Mouse (Mus musculus) thymus, postnatal 14 days (tissue): ENCODE data around the gene Aspa.
"Not testable (repeated sequence)": the region's sequence is repeated elsewhere in the genome, so short reads cannot be mapped to it uniquely, and the experiment has no call there.

ENCODE experiments used
- DNase-seq: peaks from one replicate; pipeline ENCODE4 v3.0.0; 2021

Gene Aspa

DNA sequence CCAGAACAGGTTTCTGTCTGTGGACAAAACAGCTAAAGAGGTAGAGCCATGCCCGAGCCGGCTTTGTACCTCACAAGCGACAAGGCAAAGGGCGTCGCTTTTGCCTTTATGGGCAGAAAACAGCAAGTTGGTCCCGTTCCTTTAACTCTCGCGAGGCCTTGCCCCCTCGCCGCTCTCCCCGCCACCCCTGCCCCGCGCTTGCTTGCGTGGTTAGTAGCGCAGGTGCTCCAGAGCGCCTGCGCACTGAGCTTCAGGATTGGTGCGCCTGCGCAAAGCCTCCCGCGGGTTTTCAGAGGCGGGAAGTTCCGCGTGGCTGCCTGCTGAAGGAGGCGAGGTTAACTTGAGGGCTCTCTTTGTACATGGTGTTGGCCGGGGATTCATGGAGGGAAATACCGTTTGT is at the start of gene Aspa, which contains the start of the genes Gm49340 and Spata22:
Gene Aspa (minus strand): TSS at position 155 of the 400 bp plus-strand sequence.
Gene Gm49340 (plus strand): TSS at position 300 of the 400 bp plus-strand sequence.
Gene Spata22 (plus strand): TSS at position 300 of the 400 bp plus-strand sequence.
- DNase-seq: no peak

DNA sequence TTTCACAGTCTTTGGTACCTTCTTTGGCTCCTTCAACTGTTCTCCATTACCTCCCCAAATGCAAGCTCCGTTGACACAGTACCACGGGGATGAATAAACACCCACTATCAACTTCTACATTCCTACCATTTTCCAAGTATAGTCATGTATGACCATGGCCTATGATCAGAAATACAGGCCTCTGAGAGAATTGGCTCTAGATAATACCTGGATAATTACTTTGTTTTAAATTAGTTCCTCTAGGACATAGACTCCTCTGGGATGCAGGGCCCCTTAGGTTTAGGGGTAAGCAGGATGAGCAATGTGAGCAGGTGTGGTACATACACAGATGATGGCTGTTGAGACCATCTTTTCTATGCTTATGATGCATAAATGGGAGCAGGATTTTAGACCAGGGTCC is 41.5 kb upstream of the Aspa start, which contains the start of gene Olfr376:
Gene Olfr376 (plus strand): TSS at position 301 of the 400 bp plus-strand sequence.
- DNase-seq: no peak

DNA sequence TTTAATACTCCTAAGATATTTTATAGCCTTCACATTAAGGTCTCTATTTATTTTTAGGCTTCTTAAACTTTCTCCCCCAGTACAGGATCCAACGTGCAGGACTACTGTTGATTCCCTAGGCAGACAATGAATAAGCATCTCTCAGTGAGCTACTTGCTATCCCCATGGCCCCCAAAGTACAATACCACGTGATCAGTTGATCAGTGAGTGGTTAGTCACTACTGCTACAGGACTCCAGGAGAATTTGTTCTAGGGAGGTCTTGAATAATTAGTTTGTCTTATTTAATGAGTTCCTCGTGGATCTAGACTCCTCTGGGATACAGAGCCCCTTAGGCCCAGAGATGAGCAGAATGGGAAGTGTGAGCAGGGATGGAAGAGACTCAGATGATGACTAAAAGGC is 21.1 kb upstream of the Aspa start, which contains the start of gene Olfr20:
Gene Olfr20 (plus strand): TSS at position 301 of the 400 bp plus-strand sequence.
- no peak for DNase-seq

DNA sequence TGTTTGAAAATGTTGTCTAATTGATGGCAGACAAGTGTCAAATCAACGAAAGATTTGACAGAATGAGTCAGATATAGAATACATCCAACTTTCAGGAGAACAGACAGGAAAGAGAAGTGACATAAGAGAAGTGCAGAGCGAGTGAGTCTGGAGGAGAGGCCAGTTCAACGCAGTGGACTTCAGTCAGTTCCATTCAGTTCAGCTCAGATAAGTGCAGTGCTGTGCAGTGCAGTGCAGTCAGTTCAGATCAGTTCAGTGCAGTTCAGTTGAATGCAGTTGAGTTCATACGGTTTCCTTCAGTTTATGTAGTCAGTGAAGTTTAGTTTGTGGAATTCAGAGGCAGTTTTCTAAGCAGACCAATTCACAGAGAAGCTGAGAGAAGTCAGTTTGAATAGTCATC is 7.5 kb upstream of the Aspa start:
- no peak for DNase-seq

DNA sequence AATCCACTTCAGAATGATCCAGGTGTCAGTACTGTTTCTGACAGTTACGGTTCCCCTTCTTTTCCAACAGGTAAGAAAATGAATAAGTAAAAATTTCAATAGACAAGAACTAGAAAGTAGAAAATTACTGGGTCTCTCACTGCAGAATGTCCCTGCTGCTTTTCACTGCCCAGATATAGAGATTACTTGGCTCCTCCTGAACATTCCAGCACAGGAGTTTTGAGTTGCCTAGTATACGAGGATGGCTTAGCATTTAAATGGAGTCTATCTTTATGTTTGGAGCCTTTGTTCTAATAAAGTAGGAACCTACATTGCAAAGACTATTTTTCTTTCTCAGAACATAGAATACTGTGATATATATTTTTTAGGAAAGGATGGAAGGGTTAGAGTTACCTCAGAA is 4.0 kb upstream of the Aspa start:
- no peak for DNase-seq

DNA sequence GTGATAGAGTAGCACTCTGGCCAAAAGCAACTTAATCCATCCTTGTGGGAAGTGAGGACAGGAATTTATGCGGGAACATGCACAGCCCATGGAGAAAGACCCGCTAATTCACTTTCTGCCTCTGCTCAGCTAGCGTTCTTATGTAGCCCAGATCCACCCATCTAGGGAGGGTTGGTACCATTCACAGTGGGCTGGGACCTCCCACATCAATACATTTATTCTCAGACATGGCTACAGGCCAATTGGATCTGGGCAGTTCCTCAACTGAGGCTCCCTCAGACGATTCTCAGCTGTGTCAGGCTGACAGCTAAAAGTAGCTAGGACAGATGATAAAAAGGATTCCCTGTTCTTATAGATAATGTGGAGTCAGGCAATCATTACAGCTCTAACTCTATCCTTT is 2.0 kb downstream of the Aspa start:
- DNase-seq: no peak

DNA sequence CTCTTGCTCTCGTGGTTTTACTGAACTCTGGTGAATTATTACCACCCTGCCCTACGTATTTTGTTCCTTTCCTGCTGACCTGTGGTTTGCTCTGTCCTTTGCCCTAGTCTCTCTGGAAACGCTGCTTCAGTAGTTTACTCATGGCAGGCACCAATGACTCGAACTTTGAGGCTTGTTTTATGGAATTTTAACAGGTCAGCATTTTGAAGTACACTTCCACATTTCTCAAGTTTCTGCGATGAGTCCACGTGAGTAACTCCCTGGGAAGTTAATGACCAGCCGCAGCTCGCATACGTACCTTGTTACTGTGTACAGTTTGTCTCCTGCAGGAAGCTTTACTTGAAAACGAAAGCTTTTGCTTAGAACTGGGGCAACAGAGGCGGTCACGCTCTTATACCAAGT is 2.9 kb downstream of the Aspa start:
- DNase-seq: no peak

DNA sequence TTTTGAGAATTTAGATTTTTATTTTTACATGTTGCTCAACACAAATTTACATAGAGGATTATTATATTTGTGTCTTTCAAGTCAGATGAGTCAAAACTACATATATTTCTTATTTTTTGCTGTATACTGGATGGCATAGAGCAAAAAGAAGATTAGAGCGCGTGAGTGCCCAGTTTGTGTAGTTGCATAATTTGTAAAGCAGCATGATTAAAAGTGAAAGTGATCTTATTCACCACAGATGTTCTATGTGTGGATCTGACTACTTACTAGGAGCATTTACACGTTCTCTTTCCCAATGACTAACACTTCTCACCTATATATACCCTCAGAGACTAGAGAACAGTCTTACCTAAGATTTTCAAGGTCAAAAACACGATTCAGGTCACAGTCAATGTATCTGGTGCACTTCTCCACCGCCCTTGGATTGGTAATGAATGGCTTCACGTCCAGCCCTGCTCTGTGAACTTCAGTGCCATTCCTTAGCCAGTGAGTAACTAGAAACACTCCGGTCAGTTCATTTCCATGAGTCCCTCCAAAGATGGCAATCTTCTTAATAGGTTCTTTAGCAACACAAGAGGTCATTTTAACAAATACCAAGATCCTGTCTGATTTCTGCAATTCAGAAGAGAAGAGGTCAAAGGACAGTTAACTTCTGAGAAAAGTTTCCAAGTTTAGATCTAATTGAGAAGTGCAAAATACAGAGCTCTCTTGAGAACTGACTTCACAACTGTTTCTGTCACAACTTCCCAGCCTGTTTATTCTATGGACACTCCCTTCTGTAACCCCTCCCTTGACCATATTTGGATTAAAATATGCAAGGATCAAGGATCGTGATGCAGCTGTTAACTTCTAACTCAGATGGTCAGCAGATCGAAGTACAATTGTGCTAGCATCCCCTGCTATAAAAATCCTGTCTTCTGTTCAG is 5.2 kb downstream of the Aspa start:
- DNase-seq: no peak

DNA sequence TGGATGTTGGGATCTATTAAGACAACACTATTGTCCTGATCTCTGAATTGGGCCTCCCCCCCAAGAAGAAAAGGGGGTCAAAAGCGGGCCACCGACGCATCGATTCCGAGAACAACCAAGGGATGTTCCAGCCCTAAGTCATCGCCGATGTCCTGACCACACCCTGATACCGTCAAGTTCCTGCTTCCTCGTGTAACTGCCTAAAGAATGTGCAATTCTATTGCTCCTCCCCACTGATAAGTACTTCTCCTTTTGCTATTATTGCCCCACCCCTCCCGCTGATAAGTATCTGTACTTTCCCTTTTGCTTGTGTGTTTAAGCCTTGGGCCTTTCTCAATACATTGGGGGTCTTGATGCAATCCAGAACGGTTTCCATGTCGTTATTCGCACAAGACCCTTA is 8.3 kb downstream of the Aspa start:
- DNase-seq: not testable (repeated sequence)

DNA sequence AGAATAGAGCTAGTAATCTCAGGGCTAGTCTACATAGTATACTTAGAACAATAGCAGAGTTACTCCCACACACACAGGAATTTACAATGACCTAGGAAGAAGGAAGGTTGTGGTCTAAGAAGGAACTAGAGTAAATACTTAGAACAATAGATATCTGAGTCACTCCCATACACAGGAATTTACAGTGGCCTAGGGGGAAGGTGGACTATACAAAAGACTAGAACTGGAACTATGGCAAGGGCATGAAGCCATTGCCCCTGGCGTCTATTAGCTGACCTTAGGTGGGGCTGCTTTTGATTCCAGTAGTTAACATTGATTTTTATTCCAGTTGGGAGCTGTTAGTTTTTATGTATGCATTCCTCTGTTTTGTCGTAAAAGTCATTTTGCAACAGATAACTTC is 10.8 kb downstream of the Aspa start:
- not testable (repeated sequence) for DNase-seq

DNA sequence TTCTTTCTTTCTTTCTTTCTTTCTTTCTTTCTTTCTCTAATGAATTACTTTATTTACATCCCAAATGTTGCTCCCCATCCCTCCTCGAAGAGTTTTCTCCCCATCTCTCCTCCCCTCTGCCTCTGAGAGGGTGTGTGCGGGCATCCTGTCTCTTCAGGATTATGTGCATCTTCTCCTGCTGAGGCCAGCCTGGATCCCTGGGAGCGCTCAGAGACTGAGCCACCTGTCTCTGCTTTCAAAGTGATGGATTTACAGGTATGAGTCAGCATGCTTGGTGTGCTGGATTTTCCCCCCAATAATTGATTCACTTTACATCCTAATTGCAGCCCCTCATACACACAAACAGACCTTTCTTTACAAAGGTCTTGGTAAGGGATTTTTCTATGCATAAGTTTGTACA is 13.4 kb downstream of the Aspa start:
- DNase-seq: no peak

DNA sequence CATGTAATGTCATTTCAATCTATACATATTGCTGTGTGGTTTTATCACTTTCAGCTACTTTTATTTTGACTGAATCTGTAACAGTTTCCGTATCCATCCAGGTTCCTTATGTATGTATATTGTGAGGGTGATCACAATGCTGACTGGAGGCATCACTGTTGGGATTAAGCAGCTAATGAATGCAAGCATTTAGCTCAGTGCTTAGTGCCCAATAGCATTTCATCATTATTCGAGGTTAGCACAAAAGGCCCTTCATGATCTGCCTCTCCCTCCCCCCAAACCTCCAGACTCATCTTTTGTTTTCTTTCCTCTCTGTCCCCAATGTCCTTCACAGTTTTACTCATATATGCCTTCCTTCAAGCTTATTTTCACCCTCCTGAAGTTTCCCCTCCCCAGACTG is 26.3 kb downstream of the Aspa start:
- no peak for DNase-seq

DNA sequence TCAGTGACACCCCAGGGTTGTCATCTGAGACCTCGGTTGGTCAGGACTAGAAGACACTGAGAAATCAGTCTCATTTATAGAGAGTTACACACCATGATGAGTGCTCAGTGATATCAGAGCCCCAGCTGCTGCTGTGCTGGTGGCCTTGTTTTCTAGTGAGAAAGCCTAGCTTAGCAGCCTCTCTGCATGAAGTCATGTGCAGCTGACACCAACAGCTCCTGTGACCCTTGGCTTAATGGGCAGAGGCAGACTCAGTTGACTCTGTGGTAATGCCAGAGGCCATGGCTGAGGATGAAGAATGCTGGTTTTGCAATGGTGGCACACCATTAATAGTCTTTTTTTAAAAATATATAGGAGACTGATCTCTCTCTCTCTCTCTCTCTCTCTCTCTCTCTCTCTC is 39.8 kb downstream of the Aspa start:
- DNase-seq: no peak

DNA sequence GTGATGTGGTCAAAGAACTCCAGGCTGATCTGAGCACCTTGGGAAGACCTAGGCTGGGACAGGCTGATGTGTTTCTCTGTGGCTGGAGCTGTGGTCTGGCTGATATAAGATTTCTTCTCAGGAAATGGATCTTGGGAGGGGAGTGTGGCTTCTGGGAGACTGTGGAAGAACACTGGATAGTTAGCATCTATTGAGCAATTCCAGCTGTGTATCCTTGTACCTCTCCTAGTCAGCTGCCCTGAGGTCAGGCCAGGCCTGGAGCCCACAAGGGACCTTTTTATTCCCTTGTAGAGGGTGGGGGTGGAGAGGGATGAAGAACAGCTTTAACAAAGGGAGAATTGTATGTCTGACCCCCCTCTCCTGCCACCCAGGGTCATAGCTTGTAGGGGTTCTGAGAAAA is 45.0 kb downstream of the Aspa start:
- no peak for DNase-seq

DNA sequence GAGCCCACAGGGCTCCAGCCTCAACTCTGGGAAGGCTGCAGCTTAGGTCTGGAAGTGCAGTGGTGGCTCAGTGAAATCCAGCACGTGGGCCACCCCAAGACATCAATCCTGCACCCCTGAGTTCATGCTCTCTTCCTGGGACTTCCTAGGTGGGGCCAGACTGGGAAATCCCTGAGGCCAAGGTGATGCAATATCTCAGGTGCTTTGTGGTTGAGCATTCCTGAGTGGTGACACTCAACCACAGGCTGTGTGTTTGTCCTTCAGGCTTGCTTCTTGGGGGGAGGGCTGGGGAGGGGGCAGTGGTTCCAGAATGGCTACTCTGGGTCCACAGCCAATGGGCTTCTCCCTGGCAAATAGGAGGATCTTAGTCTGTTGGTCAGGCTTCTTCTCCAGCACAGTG is 45.5 kb downstream of the Aspa start:
- no peak for DNase-seq

DNA sequence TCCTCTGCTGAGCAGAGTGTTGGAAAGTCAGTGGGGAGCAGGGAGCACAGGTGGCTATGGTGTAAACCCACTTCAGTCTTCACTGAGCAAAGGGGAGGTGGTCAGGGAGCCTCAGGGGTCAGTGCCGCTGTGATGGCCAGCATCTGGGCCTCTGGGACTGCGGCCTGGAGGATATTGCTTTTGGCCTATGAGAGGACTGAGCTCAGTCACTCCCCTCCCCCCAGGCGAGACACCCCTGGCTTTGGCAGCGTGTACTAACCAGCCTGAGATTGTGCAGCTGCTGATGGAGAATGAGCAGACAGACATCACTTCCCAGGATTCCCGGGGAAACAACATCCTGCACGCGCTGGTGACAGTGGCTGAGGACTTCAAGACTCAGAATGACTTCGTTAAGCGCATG is 46.0 kb downstream of the Aspa start:
- no peak for DNase-seq

DNA sequence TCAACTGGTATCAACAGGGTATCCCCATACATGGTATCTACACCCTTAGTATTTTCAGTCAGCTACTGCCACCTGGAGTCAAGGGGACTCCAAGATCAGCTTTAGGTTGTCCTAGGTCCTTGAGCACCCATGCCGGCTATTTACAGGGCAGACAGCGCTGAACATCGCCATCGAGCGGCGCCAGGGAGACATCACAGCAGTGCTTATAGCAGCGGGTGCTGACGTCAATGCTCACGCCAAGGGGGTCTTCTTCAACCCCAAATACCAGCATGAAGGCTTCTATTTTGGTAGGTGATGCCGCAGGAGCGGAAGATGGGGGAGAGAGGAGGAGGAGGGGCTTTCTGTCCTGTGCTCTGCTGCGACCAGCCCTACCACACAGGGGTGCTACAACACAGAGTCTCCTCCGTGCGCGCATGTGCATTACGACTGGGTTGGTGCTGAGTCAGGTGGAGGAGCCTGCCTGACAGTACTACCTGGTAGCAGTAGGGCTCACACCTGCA is 47.8 kb downstream of the Aspa start:
- peak; percentile 49 for DNase-seq

DNA sequence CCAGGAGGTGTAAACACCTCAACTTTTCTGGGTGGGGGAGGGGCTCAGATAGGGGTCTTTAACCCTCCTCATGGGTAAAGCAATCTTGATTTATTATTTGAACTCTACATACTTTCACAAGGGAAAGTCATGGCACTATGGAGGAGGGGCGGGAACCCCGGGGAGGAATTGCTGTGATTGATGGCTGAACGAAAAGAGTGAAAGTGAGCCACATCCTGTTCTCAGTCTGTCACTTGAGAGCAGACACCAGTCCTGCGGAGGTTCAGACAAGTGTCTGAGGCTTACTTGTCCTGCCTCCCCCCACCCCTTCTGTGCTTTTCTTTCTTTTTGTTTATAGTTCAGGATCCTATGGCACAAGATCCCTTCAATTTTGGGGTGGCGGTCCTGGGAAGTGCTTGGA is 48.7 kb downstream of the Aspa start:
- DNase-seq: no peak

DNA sequence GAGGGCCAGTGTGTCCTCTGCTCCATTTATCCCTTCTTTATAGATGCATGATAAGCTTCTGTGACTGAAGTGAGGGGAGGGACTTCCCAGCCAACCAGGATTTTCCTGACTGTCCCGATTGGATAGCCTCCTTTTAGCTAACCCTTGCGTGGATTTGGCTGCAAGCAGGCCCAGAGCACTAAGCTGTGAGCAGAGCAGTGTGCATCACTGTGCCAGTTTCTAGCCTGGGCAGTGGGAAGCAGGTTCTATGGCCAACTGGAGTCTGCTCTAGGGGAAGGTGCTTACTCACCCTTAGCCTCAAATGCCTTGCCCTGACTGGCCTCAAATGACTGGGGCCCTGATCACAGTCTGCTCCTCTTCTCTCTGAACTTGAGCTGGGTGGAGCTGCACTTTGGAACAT is 54.6 kb downstream of the Aspa start:
- no peak for DNase-seq

DNA sequence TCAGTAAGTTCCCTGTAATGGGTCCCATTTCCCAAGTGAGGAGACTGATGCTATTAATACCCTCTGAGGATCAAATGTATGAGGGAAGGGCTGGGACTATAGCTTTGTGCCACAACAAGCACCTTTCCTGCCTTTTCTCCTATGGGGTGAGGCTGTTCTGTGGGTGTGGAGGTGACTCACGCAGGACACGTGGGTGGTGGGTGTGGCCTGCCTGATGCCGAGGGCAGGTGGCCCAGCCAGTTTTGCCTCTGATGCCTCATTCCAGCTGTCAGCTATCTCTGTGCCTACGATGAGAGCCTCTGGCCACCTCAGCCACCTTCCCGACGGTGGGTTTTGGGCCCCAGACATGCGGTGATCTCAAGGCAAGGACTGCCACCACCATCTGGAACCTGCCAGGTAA is 62.1 kb downstream of the Aspa start, which contains the start of gene Trpv3:
Gene Trpv3 (plus strand): TSS at position 122 of the 400 bp plus-strand sequence.
- DNase-seq: no peak

DNA sequence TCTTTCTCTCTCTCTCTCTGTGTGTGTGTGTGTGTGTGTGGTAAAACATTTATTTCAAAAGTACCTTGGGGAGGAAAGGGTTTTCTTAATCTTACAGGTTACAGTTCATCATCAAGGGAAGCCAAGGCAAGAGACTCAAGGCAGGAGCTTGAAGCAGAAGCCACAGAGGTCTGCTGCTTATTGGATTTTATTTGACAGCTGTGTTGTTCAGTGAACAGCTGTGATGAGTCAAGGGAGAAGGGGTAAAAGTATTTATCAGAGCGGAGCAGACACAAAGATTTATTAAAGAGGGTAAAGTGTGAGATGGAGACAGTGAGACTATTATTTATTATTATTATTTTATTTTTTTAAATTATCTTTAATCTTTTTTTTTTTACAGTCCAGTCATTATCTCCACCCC is 68.0 kb downstream of the Aspa start:
- DNase-seq: no peak

DNA sequence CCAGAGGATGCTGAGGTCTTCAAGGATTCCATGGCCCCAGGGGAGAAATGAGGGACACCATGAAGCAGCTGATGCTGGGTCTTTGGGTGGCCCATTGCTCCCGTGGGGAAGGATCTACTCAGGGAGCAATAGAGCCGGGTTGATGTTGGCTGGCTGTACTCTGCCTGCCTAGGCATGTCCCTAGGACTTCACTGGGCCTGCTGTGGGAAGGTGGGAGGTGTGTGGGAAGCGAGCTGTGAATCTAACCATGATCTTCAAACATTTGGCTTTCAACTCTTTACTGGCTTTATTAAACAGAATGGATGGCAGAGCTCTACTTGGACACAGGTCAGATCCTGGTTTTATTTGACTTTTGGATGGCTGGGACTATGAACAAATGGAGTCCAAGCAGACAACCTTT is 68.9 kb downstream of the Aspa start:
- DNase-seq: no peak

DNA sequence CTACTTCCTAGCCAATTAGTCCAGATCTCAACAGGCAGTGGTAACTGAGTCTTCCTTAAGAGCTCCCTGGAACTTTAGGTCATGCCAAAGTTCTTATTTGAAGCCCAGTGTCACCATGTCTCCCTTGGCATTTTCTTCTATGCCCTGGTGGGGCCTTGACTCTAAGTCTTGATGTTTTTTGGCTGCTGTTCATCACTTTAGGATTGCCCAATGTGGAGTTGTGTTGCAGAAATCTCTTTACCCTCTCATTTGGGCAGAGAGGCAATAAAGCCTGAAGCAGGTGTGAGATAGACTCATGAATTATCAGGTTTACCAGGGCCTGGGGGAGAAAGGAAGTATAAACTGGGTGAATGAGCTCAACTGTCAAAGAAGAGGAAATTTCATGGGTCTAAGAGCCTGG is 70.7 kb downstream of the Aspa start:
- no peak for DNase-seq

DNA sequence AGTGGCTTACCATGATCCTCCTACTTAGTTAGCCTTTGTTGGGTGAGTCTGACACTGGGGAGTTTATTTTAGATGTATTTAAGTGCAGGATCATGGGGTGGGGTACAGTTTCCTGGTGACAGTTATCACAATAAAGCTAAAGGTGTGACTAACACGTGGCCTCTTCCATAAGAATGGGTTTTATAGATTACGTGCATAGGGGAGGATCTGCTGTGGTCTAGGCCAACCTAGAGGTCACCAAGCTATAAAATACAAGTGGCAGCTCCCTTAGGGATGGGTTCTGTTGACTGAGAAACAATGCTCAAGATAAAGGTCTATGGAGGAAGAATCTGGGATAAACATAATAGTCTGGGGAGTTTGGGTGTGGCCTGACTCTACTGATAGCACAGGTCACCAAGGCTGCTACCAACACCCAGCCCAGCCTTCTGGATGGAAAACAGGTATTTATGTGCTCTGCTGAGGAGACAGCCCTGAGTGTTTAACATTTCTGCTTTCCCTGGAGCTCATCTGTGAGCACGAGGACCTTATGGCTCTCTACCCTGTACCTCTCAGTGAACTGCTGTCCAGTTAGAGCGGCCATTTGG is 71.9 kb downstream of the Aspa start:
- DNase-seq: no peak
